In genomic region chr17:31299981-31300380, GRCm38 (mm10) we compare ENCODE assay signal across 9 mouse cellular contexts.
"Had no signal": no experiment of that assay in that cellular context is flagged by ENCODE, and none has a peak within 500 bp of the region (broad histone marks: within the 10 kb centered on the region; RNA-seq: fewer than 3 reads in every experiment).

No protein-coding gene starts in this region.

- DNase-seq: liver; liver, embryonic 13.5 days; liver, postnatal 0 days; lung, adult 2 months; retina, postnatal 1 day; right cerebral cortex, adult 18-20 months; right cerebral cortex, postnatal 25 days; right cerebral cortex, postnatal 4 days; spleen, adult 18-20 months had no signal
